Mouse (Mus musculus) G1E-ER4 (cell line): ENCODE data around the gene Grap2. TPM values are rescaled to one million over a fixed set of nuclear protein-coding genes. Genes with fewer than 3 reads are reported as not detected.

ENCODE experiments used
- GATA1 ChIP-seq: IDR thresholded peaks from one replicate; pipeline ENCODE4 v1.8.0; 2012; ENCODE audit warnings: low read length, inconsistent platforms
- polyA plus RNA-seq: library from polyadenylated mRNA; stranded (reverse); fragments of >175 nt; gene quantifications from 2 replicates; pipeline ENCODE4 v1.2.3, GENCODE M21; 2012

Gene Grap2
- polyA plus RNA-seq, 1 experiment, result 18.2 TPM

DNA sequence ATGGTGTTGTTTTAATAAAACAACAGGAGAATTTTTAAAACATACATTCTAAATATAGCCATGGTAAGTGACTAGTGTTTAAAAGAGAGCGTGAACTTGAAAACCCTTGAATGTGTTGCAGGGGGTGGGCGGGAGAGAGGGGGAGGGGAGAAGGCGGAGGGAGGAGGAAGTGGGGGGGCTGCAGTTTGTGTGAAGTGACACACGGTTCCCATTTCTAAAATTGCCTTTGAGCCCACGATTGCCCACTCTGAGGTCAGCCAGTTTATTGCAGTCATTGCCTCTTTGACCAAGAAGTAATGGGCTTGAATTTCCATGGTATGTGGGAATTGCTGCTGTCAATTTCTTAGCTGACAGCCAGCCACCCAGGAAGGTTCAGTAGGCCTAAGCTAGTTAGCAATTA is 41.5 kb downstream of the Grap2 start:
- TF ChIP-seq GATA1, result no peak

GRCm38 (mm10) chr15:80614500-80615289 is 42.3 kb downstream of the Grap2 start:
- TF ChIP-seq GATA1, result no peak

DNA sequence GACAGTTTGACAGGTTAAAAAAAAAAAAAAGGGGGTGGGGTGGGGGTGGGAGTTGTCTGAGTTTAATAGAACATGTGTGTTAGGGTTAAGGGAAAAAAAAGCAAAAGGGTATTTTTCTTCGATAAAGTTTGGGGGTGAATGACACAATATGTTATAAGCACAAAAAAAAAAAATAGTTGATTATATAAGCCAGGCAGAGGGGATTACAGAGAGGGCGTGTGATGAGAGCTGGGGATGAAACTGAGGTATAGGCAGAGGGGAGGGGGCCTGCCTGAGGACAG is 42.8 kb downstream of the Grap2 start:
- no peak for TF ChIP-seq GATA1

DNA sequence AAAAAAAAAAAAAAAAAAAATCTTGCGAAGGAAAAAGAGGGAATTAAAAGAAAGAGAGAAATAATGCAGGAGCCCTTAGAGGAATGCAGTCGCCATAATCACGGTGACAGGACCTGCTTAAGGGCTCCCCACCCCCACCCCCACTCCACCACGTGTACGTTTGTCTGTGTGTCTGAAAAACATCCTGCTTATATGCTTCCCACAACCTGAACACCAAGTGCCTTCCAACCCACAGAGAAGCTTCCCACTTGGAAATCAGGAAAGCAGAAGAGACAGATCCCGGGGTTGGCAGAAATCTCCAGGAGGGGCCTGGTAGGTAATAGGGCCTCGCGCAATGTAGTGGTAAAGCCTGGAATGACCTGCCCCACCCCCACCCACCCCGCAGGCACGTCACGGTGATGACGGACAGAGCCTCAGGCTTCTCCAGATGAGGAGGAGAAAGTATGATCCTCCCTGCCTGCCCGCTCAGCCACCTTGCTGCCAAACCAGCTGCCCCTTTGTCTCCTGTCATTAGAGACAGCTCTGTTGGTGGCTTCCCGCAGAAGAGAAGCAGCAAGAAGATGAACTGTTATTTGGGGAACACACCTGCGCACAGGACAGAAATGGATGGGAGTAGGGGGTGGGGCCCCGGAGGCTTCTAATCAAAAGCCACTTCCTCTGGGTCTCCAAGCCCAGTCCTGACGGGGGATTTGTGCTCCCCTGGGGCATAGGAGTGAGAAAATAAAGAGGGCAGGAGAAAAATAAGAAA is 43.4 kb downstream of the Grap2 start:
- no peak for TF ChIP-seq GATA1

GRCm38 (mm10) chr15:80617839-80618238 is 45.4 kb downstream of the Grap2 start:
- no peak for TF ChIP-seq GATA1

- no peak for TF ChIP-seq GATA1
Measured at GRCm38 (mm10) chr15:80619166-80619565, 46.8 kb downstream of the Grap2 start.

GRCm38 (mm10) chr15:80619786-80620185 is 47.4 kb downstream of the Grap2 start:
- no peak for TF ChIP-seq GATA1

DNA sequence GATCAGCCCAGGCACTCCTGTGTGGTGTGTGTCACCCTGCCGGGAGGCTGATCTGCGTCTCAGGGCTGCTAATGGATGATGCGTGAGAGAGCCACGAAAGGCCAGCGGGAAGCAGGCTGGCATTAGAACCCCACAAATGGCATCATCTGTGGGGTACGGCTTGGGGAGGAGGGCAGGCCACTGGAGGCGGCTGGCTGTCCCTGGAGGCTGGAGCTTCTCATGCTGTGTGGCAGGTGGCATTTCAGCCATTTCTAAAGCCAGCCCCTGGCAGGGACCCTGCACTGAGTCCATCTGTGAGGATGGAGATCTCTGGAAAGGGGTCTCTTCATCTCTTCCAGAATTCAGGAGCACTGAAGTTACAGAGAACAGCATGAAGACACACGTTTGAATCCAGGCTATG is 48.0 kb downstream of the Grap2 start:
- TF ChIP-seq GATA1, result no peak

- peak; percentile 24 for TF ChIP-seq GATA1
Measured at GRCm38 (mm10) chr15:80623171-80623837, 50.9 kb downstream of the Grap2 start.

GRCm38 (mm10) chr15:80626472-80626871 is 54.1 kb downstream of the Grap2 start:
- TF ChIP-seq GATA1, result no peak

GRCm38 (mm10) chr15:80630147-80630546 is 57.8 kb downstream of the Grap2 start:
- no peak for TF ChIP-seq GATA1

- no peak for TF ChIP-seq GATA1
Measured at GRCm38 (mm10) chr15:80630711-80631110, 58.3 kb downstream of the Grap2 start.

- TF ChIP-seq GATA1, result no peak
Measured at GRCm38 (mm10) chr15:80631311-80631710, 58.9 kb downstream of the Grap2 start.

DNA sequence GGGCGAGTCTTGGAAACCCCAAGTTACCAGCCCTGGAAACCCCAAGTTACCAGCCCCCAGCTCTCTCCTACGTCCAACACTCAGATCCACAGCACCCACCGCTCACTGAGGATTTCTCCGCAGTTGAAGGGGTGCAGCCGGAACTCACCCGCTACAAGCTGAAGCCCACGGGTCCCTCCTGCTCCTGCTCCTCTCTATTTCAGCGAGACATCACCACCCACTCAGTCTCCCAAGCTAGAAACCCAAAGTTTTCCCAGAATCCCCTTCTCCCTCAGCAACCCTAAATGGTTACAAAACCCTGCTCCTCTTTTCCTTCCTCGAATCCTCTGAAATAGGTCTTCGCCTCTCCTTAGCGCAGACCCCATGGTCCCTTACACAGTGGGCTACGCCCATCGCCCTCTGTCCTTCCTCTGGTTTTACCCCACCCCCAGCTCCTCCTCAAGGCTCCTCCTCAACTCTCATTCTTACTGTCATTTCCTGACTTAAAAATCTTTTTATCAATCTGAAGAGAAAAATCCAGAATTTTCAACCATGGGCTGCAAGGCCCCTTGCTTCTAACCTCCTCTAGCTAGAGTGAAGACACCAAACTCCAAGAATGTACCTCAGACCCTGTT is 60.0 kb downstream of the Grap2 start:
- no peak for TF ChIP-seq GATA1

DNA sequence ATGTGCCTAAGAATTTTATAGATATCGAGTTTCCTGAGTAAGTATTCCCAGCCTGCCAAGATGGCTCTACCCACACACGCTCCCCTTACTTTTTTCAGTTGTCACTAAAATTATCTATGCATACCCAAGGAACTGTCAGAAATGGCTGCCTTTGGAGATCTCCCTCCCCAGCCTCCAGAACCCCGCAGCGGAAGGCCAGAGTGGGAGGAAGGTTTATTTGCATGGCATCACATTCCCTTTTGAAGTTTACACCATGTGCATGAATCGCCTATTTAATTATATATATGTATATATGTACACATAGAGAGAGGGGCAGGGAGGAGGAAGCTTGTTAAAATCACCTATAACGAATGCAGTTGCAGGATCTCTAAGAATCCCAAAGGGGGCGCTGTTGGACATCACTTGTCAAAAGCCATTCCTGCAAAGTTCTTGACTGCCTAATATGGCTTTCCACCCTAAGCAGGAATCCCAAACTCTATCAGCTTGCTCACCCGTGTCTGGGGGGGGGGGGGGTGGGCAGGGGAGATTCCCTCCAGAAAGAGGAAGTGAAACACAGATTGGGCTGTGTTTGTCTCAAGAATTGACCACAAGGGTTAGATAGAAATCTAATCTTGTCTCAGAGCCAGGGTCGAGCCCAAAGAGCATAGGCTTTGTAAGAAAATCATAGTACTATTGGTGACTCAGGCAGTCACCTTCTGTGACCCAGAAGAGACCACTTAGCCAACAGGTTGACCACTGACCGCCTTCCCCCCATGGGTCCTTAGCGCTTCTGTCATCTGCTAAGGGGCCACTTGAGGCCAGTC is 62.2 kb downstream of the Grap2 start:
- TF ChIP-seq GATA1, result peak; percentile 35
